18 mouse cellular contexts compared by ENCODE assay signal in genomic region chr8:89983859-89984258, GRCm38 (mm10).
DNase-seq lines count a peak whose midpoint lies in the region; ATAC-seq and TF ChIP-seq lines count a peak whose summit lies in the region.
"Had no signal": no experiment of that assay in that cellular context is flagged by ENCODE, and none has a peak within 500 bp of the region (broad histone marks: within the 10 kb centered on the region; RNA-seq: fewer than 3 reads in every experiment).

No protein-coding gene starts in this region.

- TF ChIP-seq POLR2A in heart, adult 2 months (IDR thresholded peaks at IDR 0.05; ENCODE audit: insufficient read depth, low read depth, low read length): no peak
- TF ChIP-seq POLR2A in liver, adult 2 months (IDR thresholded peaks at IDR 0.05; ENCODE audit: extremely low read depth, insufficient read depth, low read length): no peak
- TF ChIP-seq POLR2A in ES-Bruce4 (IDR thresholded peaks at IDR 0.05; ENCODE audit: insufficient read depth, low read length): no peak

- no peak overlapping the region for H3K4me3 ChIP-seq in heart, adult 2 months
- H3K4me3 ChIP-seq in liver, adult 2 months (ENCODE audit: insufficient read depth, low read depth, low read length): no peak overlapping the region
- no peak overlapping the region for H3K4me3 ChIP-seq in liver, postnatal 0 days (ENCODE audit: low read depth, low read length)
- H3K4me3 ChIP-seq in ES-Bruce4 (ENCODE audit: low read depth, low read length): no peak overlapping the region
- H3K4me3 ChIP-seq: embryonic facial prominence, embryonic 10.5 days; heart, embryonic 10.5 days; hindbrain, embryonic 13.5 days; neural tube, embryonic 12.5 days had no signal

- H3K4me2 ChIP-seq in liver, postnatal 0 days (ENCODE audit: low read depth, low read length): no peak overlapping the region
- H3K4me2 ChIP-seq: hindbrain, embryonic 13.5 days; neural tube, embryonic 12.5 days had no signal

- intact Hi-C loops in heart, adult 2 months (cut with DNase I): no loop called here

- no peaks in the 10 kb centered on the region for H3K36me3 ChIP-seq in heart, adult 2 months (ENCODE audit: control insufficient read depth, insufficient read depth, low read length)
- no peaks in the 10 kb centered on the region for H3K36me3 ChIP-seq in liver, adult 2 months (ENCODE audit: control insufficient read depth, insufficient read depth, low read length)
- no peaks in the 10 kb centered on the region for H3K36me3 ChIP-seq in liver, postnatal 0 days (replicated peaks; ENCODE audit: insufficient read depth, low read length)
- H3K36me3 ChIP-seq in ES-Bruce4 (ENCODE audit: control insufficient read depth, insufficient read depth, low read length, poor library complexity, severe bottlenecking): no peaks in the 10 kb centered on the region
- H3K36me3 ChIP-seq: embryonic facial prominence, embryonic 10.5 days; heart, embryonic 10.5 days; hindbrain, embryonic 13.5 days; neural tube, embryonic 12.5 days had no signal

- H3K27ac ChIP-seq in heart, adult 2 months: no peak overlapping the region
- no peak overlapping the region for H3K27ac ChIP-seq in liver, adult 2 months (replicated peaks; ENCODE audit: insufficient read depth, low read depth, low read length)
- H3K27ac ChIP-seq in liver, postnatal 0 days (ENCODE audit: low read depth): no peak overlapping the region
- no peak overlapping the region for H3K27ac ChIP-seq in ES-Bruce4 (ENCODE audit: insufficient read depth, low read length)
- H3K27ac ChIP-seq: embryonic facial prominence, embryonic 10.5 days; heart, embryonic 10.5 days; hindbrain, embryonic 13.5 days; neural tube, embryonic 12.5 days had no signal

- H3K4me1 ChIP-seq in heart, adult 2 months (ENCODE audit: control insufficient read depth, insufficient read depth, low read length): no peaks in the 10 kb centered on the region
- no peaks in the 10 kb centered on the region for H3K4me1 ChIP-seq in liver, adult 2 months (ENCODE audit: control insufficient read depth, insufficient read depth, low read length)
- no peaks in the 10 kb centered on the region for H3K4me1 ChIP-seq in liver, postnatal 0 days (ENCODE audit: insufficient read depth)
- H3K4me1 ChIP-seq in ES-Bruce4 (ENCODE audit: control insufficient read depth, insufficient read depth, low read length): no peaks in the 10 kb centered on the region
- H3K4me1 ChIP-seq: heart, embryonic 10.5 days; hindbrain, embryonic 13.5 days; neural tube, embryonic 12.5 days had no signal

- ATAC-seq in liver, postnatal 0 days: no peak
- ATAC-seq: intestine, embryonic 16.5 days had no signal

- 78% methylated on average over 2 of the region's 2 CpGs for WGBS in heart, adult 2 months
- 84% methylated on average over 2 of the region's 2 CpGs for WGBS in liver, adult 2 months
- 69% methylated on average over 2 of the region's 2 CpGs for WGBS in liver, postnatal 0 days (ENCODE audit: insufficient replicate concordance)

- peak; percentile 22 for TF ChIP-seq CTCF in heart, adult 2 months (IDR thresholded peaks at IDR 0.05)
- TF ChIP-seq CTCF in liver, adult 2 months (IDR thresholded peaks at IDR 0.05; ENCODE audit: low read depth, low read length): peak; percentile 2; the same call in 1 of the 2 replicates
- TF ChIP-seq CTCF in liver, postnatal 0 days (IDR thresholded peaks at IDR 0.05; ENCODE audit: low read depth): no peak
- peak; percentile 6 for TF ChIP-seq CTCF in ES-Bruce4 (IDR thresholded peaks at IDR 0.05; ENCODE audit: low read depth, low read length)

- H3K9me3 ChIP-seq in liver, postnatal 0 days (ENCODE audit: low read length): no peaks in the 10 kb centered on the region
- H3K9me3 ChIP-seq in ES-Bruce4 (replicated peaks; ENCODE audit: control insufficient read depth, insufficient read depth, low read length, poor library complexity, severe bottlenecking): no peaks in the 10 kb centered on the region; the same call in 1 of the 2 replicates
- H3K9me3 ChIP-seq: embryonic facial prominence, embryonic 10.5 days; heart, embryonic 10.5 days; hindbrain, embryonic 13.5 days; neural tube, embryonic 12.5 days had no signal

- no peaks in the 10 kb centered on the region for H3K27me3 ChIP-seq in heart, adult 2 months (ENCODE audit: control insufficient read depth, insufficient read depth, low read length)
- H3K27me3 ChIP-seq in liver, adult 2 months (ENCODE audit: control insufficient read depth, insufficient read depth, low read length): no peaks in the 10 kb centered on the region
- H3K27me3 ChIP-seq in liver, postnatal 0 days (ENCODE audit: insufficient read depth, low read length): no peaks in the 10 kb centered on the region
- H3K27me3 ChIP-seq in ES-Bruce4 (ENCODE audit: control insufficient read depth, insufficient read depth, low read length, poor library complexity, severe bottlenecking): no peaks in the 10 kb centered on the region
- H3K27me3 ChIP-seq: hindbrain, embryonic 13.5 days; neural tube, embryonic 12.5 days had no signal

- no peak for TF ChIP-seq EP300 in heart, adult 2 months (IDR thresholded peaks at IDR 0.05; ENCODE audit: insufficient read depth, low read depth, low read length)
- no peak for TF ChIP-seq EP300 in liver, postnatal 0 days (IDR thresholded peaks at IDR 0.05; ENCODE audit: low read depth)
- no peak for TF ChIP-seq EP300 in ES-Bruce4 (IDR thresholded peaks at IDR 0.05; ENCODE audit: insufficient read depth, low read depth, low read length)

- no peak overlapping the region for H3K9ac ChIP-seq in heart, adult 2 months (ENCODE audit: low read depth, low read length)
- no peak overlapping the region for H3K9ac ChIP-seq in liver, adult 2 months (ENCODE audit: low read depth, low read length)
- H3K9ac ChIP-seq in liver, postnatal 0 days (replicated peaks): no peak overlapping the region
- H3K9ac ChIP-seq in ES-Bruce4 (ENCODE audit: low read depth, poor library complexity, severe bottlenecking): no peak overlapping the region
- H3K9ac ChIP-seq: hindbrain, embryonic 13.5 days; neural tube, embryonic 12.5 days had no signal

- no peaks in the 10 kb centered on the region for H3K79me2 ChIP-seq in heart, adult 2 months (replicated peaks; ENCODE audit: control insufficient read depth, insufficient read depth, low read length)
- H3K79me2 ChIP-seq in liver, adult 2 months (ENCODE audit: control insufficient read depth, insufficient read depth, low read length): no peaks in the 10 kb centered on the region

- no peak for DNase-seq in heart, adult 2 months
- no peak for DNase-seq in heart, adult 8-10 months (ENCODE audit: low spot score)
- no peak for DNase-seq in liver, adult 2 months (ENCODE audit: extremely low read depth, low read depth, low spot score)
- no peak for DNase-seq in liver, postnatal 0 days
- DNase-seq in ZHBTc4 (ENCODE audit: low read depth, low spot score): peak; percentile 36
- DNase-seq in adrenal gland, postnatal 10 days: no peak
- DNase-seq: cerebellum, adult 9-10 months; gastrocnemius, postnatal 10 days; heart, postnatal 10 days; layer of hippocampus, postnatal 36 days; liver; lung, adult 18-20 months had no signal
